Mouse (Mus musculus): ENCODE data around the gene Mettl7a1.
A peak's percentile ranks its signal among the peaks of the same experiment; 100 is the strongest.
"Not testable (repeated sequence)": the region's sequence is repeated elsewhere in the genome, so short reads cannot be mapped to it uniquely, and the experiment has no call there.

The Mettl7a1 gene

DNA sequence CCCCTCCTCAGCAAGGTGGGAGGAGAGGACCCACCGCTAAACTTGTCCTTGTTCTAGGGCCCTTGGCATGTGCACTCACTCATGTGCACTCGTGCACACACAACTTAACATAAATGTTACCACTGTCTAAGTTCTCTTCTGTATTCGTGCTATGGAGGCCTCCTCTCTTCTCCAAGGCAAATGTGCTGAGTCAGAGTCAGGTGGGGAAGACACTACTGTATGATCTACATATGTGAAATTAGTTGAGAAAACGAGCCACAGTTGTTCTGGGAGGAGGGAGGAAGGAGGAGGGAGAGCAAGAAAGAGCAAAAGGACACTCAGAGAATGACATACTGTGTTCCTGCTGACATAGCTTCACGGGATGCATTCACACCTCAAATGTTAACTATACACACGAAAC lies 3.4 kb upstream of the Mettl7a1 start:
- no peak for DNase-seq (ENCODE audit: low spot score)

DNA sequence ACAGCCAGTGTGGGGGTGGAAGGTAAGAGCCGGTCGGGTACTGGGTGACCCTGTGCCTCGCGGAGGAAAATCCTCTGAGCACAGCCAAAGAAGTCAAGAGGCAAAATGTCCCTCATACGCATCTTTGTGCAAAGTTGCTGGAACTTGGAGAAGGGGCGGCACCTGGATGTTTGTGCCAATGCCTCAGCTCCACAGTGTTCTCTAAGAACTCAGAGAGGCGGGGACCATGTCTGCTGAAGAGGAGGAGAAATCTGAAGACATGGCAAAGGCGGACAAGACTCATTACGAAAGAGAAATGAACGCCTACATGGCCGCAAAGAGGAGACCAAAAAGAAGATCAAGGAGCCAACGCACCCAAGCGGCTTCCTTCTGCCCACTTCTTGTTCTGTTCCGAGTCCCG lies 2.4 kb upstream of the Mettl7a1 start:
- DNase-seq (ENCODE audit: low spot score): peak; percentile 12

GRCm38 (mm10) chr15:100303428-100304018 lies 417 bp upstream of the Mettl7a1 start:
- DNase-seq (ENCODE audit: low spot score): no peak

DNA sequence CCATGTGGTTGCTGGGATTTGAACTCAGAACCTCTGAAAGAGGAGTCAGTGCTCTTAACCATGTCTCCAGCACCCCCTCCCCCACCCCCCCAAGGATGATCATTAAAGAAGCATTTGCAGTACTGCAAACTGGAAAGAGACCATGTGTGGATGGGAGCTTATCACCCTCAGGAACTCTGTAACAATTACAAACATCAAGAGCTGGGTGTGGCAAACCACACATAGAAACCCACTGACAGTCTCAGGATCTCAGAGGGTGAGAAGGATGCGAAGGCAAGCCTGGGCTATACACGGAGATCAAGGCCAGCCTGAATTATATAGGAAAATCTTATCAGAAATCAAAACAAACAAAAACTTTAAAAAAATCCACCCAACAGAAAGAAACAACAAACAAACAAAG lies 2.3 kb downstream of the Mettl7a1 start:
- no peak for DNase-seq (ENCODE audit: low spot score)

DNA sequence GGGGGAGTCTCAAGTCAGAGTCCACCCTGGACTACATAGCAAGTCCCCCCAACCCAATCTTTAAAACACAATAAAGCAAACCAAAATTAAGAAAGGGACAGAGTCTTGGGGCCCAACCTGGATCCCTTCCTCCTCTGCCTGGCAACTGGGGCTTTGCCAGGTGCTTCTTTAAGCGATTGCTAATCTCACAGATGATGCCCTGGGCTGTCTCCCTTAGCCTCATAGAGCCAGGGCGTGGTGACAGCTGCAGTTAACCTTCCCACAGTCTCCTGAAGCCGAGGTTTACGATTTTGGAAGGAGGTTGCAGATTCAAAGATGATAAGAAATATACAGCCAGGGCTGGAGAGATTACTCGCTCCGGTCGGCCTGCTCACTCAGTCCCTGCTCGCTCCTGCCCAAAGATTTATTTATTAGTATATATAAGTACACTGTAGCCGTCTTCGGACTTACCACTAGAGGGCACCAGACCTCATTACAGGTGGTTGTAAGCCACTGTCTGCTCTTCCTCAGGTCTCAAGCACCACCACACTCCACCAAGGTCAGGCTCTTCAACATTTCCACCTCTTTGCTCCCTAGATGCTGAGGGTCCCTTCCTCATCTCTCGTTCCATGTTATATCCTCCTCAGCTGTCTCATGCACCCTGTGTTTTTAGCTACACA lies 3.6 kb downstream of the Mettl7a1 start:
- DNase-seq (ENCODE audit: low spot score): peak; percentile 43

- DNase-seq (ENCODE audit: low spot score): no peak
Measured at GRCm38 (mm10) chr15:100312346-100312745, 8.4 kb downstream of the Mettl7a1 start.

- no peak for DNase-seq (ENCODE audit: low spot score)
Measured at GRCm38 (mm10) chr15:100314448-100315145, 10.7 kb downstream of the Mettl7a1 start.

GRCm38 (mm10) chr15:100318014-100318671 lies 14.2 kb downstream of the Mettl7a1 start:
- DNase-seq (ENCODE audit: low spot score): peak; percentile 62

GRCm38 (mm10) chr15:100319884-100320283 lies 15.9 kb downstream of the Mettl7a1 start:
- DNase-seq (ENCODE audit: low spot score): no peak

DNA sequence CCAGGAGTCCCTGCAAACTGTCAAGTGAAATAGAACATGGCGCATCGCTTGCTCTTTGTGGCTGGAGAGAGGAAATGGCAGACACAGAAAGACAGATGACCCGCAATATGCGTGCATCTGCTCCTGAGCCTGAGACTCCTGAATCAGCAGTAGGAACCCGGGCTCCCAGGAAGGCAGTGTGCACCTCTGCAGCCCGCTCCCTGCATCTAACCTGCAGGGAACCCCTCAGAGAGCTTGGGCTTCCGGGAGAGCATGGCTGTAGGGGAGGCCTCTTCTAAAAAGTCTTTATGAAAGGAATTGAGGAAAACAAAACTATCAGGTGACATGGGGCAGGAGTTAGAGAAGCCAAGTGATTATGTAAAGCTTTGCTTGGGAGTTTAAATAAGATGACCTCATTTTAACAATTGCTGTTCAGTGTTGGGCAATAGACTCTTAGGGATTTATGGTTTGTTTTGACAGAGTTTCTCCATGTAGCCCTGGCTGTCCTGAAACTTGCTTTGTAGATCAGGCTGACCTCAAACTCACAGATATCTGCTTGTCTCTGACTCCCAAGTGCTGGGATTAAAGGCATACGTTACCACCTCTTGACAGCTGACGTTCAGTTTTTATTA lies 16.5 kb downstream of the Mettl7a1 start:
- peak; percentile 80 for DNase-seq (ENCODE audit: low spot score)

- peak; percentile 36 for DNase-seq (ENCODE audit: low spot score)
Measured at GRCm38 (mm10) chr15:100321134-100321533, 17.2 kb downstream of the Mettl7a1 start.

GRCm38 (mm10) chr15:100324021-100324591 lies 20.2 kb downstream of the Mettl7a1 start:
- no peak for DNase-seq (ENCODE audit: low spot score)

- DNase-seq (ENCODE audit: low spot score): no peak
Measured at GRCm38 (mm10) chr15:100325235-100325634, 21.3 kb downstream of the Mettl7a1 start.

GRCm38 (mm10) chr15:100328089-100328488 lies 24.1 kb downstream of the Mettl7a1 start:
- not testable (repeated sequence) for DNase-seq (ENCODE audit: low spot score)

- not testable (repeated sequence) for DNase-seq (ENCODE audit: low spot score)
Measured at GRCm38 (mm10) chr15:100329336-100329735, 25.4 kb downstream of the Mettl7a1 start.

GRCm38 (mm10) chr15:100330739-100331138 lies 26.8 kb downstream of the Mettl7a1 start:
- no peak for DNase-seq (ENCODE audit: low spot score)

GRCm38 (mm10) chr15:100332077-100332961 lies 28.4 kb downstream of the Mettl7a1 start:
- DNase-seq (ENCODE audit: low spot score): not testable (repeated sequence)

- no peak for DNase-seq (ENCODE audit: low spot score)
Measured at GRCm38 (mm10) chr15:100334629-100335028, 30.7 kb downstream of the Mettl7a1 start, which contains the start of gene Mettl7a3. Mettl7a3 (plus strand) TSS chr15:100334929.

GRCm38 (mm10) chr15:100337328-100337727 lies 33.4 kb downstream of the Mettl7a1 start:
- DNase-seq (ENCODE audit: low spot score): not testable (repeated sequence)

DNA sequence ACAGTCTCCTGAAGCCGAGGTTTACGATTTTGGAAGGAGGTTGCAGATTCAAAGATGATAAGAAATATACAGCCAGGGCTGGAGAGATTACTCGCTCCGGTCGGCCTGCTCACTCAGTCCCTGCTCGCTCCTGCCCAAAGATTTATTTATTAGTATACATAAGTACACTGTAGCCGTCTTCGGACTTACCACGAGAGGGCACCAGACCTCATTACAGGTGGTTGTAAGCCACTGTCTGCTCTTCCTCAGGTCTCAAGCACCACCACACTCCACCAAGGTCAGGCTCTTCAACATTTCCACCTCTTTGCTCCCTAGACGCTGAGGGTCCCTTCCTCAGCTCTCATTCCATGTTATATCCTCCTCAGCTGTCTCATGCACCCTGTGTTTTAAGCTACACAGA lies 33.9 kb downstream of the Mettl7a1 start:
- peak; percentile 27 for DNase-seq (ENCODE audit: low spot score)
